Mouse (Mus musculus) heart, adult 2 months (tissue): Measurements from ENCODE around the gene Tspan12. TPM values are rescaled to one million over a fixed set of nuclear protein-coding genes. Genes with fewer than 3 reads are reported as not detected.

ENCODE experiments used
- DNase-seq, 2 experiments: peaks; one replicate each; pipeline ENCODE4 v3.0.0; 2021
- H3K27ac ChIP-seq: fragments of 200-600 bp; 2 replicates; pipeline ENCODE4 v1.8.1; 2022
- H3K27me3 ChIP-seq: fragments of 200-500 bp; 2 replicates; pipeline ENCODE4 v1.6.1; 2012; ENCODE audit warnings: mild to moderate bottlenecking, low read length, inconsistent platforms, mixed read lengths; ENCODE audit not compliant: control insufficient read depth, insufficient read depth
- H3K36me3 ChIP-seq: fragments of 200-500 bp; 2 replicates; pipeline ENCODE4 v1.6.1; 2012; ENCODE audit warnings: low read length, inconsistent platforms; ENCODE audit not compliant: control insufficient read depth, insufficient read depth
- H3K4me1 ChIP-seq: fragments of 200-500 bp; 2 replicates; pipeline ENCODE4 v1.6.1; 2011; ENCODE audit warnings: low read length; ENCODE audit not compliant: control insufficient read depth, insufficient read depth
- H3K4me3 ChIP-seq: fragments of 200-600 bp; 2 replicates; pipeline ENCODE4 v1.8.1; 2022
- H3K79me2 ChIP-seq: fragments of 200-500 bp; replicated peaks from 2 replicates; pipeline ENCODE4 v1.6.1; 2012; ENCODE audit warnings: mild to moderate bottlenecking, inconsistent platforms, low read length, moderate library complexity, mixed read lengths; ENCODE audit not compliant: control insufficient read depth, insufficient read depth
- H3K9ac ChIP-seq: fragments of 200-500 bp; 2 replicates; pipeline ENCODE4 v1.6.1; 2012; ENCODE audit warnings: low read depth, mild to moderate bottlenecking, control low read depth, inconsistent platforms, low read length, mixed read lengths
- CTCF ChIP-seq: fragments of 200-600 bp; IDR thresholded peaks from 2 replicates; pipeline ENCODE4 v1.8.1; 2022; ENCODE audit warnings: antibody characterized with exemption, mild to moderate bottlenecking, moderate library complexity
- EP300 ChIP-seq: fragments of 200-500 bp; IDR thresholded peaks from 2 replicates; pipeline ENCODE4 v1.6.1; 2011; ENCODE audit warnings: low read depth, low read length, control low read depth; ENCODE audit not compliant: insufficient read depth
- POLR2A ChIP-seq: fragments of 200-500 bp; IDR thresholded peaks from 2 replicates; pipeline ENCODE4 v1.6.1; 2011; ENCODE audit warnings: mild to moderate bottlenecking, low read depth, low read length, control low read depth; ENCODE audit not compliant: insufficient read depth
- WGBS: fragments of 180-500 bp; shearing (Covaris S2); methylation state at CpG from one replicate; pipeline ENCODE4 v1.1.7; 2018; 5-methylcytosine and 5-hydroxymethylcytosine counted together
- intact Hi-C: fragments of 180-260 bp; cut with DNase I; formaldehyde crosslinking; loops from one replicate; pipeline ENCODE4 v1.15.1; 2025
- polyA plus RNA-seq: library from polyadenylated mRNA; depleted of rRNA; stranded (reverse); fragments of >200 nt; gene quantifications from 2 replicates; pipeline ENCODE4 v1.2.3, GENCODE M21; 2012
- total RNA-seq, 2 experiments: library from RNA; stranded (reverse); gene quantifications; 2 replicates each; pipeline ENCODE4 v1.2.3; 2021

The Tspan12 gene
- total and polyA plus RNA-seq, 3 experiments = 18.6 to 79.0 (median 65.3) TPM

DNA sequence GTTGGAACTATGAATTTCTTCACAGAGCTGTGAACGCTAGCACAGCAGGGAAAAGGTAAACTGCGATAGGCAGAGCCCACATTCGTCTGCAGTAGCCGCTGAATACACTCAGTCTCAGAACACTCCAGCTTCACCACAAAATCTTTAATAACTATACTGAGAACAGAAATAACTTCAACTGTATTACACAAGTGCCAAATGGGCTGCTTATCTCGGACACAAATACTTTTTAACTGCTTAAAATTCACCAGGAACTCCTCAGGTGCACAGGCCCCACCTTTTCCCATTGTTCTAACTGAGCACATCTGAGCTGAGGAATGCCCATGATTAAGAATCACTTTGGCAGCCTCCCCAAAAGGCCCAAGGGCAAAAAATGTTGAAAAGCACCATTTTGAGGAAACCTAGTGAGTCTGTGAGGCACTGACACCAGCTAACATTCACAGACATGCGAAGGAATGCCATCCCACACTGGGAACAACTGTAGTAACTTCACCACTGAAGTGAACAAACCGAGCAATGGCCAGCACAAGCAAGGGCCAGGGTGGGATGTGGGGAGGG lies 47.2 kb downstream of the Tspan12 start:
- no peaks in the 10 kb centered on the region for H3K79me2 ChIP-seq
- WGBS = 70% methylated on average over 7 of the region's 7 CpGs
- peak overlapping the region; percentile 8 for H3K27ac ChIP-seq
- H3K4me1 ChIP-seq = peaks cover 5% of the 10 kb centered on the region
- H3K36me3 ChIP-seq = peaks cover 4% of the 10 kb centered on the region; the same call in 1 of the 2 replicates
- TF ChIP-seq POLR2A = no peak
- no peak for TF ChIP-seq EP300
- no peak for TF ChIP-seq CTCF
- H3K4me3 ChIP-seq = no peak overlapping the region
- H3K27me3 ChIP-seq = no peaks in the 10 kb centered on the region
- intact Hi-C loops = loop anchor here (5.0 kb wide), 1 partner anchor 167 kb away; no protein-coding TSS in a partner anchor
- no peak for DNase-seq
- no peak overlapping the region for H3K9ac ChIP-seq

DNA sequence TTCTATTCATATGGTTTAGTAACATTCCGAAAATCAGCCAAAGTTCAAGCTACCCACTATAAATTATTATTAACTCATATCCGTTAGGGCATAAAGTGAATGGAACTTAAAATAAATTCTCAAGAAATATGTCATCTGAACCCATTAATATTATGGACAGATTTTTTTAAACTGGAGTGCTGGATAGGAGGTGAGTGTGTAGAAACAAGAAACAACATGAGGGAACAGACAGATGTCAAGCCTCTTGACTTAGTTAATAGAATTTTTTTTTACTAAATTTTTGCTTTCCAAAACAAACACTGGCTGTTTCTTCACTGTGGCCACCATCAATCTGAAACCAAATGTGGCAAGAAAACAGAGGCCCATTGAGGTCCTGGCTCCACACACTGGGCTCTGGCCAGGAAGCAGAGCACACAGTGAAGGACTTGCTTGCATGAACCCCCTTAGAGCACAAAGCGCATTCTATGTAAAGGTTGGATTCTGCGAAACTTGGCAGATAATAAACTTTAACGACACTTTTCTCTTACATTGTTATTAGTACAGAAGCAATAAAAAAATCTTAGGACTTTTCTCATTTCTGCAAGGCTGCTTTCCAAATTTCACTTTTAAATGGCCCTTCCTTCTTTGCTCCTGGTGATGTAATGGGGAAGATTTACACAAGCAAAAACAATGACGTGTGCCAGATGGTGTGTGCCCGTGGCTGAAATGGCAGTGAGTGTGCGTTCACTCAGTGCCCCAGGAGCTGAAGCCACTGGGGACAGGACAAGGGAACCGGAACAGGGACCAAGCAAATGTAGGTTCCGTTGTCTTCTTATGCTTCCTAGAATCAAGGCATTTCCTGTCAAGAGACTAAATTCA lies 48.6 kb downstream of the Tspan12 start:
- no peak for TF ChIP-seq POLR2A
- no peak for TF ChIP-seq CTCF
- no peak for TF ChIP-seq EP300
- peak overlapping the region; percentile 8; the same call in 1 of the 2 replicates for H3K27ac ChIP-seq
- no peaks in the 10 kb centered on the region for H3K27me3 ChIP-seq
- H3K36me3 ChIP-seq = peaks cover 11% of the 10 kb centered on the region; the same call in 1 of the 2 replicates
- peaks cover 6% of the 10 kb centered on the region for H3K4me1 ChIP-seq
- H3K4me3 ChIP-seq = no peak overlapping the region
- no peaks in the 10 kb centered on the region for H3K79me2 ChIP-seq
- 61% methylated on average over 10 of the region's 10 CpGs for WGBS
- intact Hi-C loops = no loop called here
- H3K9ac ChIP-seq = no peak overlapping the region
- no peak for DNase-seq

DNA sequence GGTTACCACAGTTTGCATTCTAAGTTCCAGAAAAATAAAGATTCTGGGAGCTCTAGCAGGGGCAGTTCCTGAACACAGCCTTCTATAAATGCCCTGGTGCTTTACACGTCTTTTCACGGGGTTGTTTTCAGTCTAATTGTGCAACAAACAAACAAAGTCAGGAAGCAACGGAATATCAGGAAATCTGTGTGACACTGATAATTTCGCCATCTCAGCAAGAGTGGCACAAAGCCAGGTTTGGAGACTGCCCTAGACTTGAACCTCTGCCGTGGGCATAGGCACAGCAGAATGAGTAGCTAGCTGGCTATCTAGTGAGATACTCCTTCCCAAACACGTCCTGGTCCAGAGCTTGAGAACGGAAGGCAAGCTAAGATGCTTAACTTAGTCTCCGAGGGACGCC lies 53.7 kb downstream of the Tspan12 start:
- WGBS = 46% methylated on average over 9 of the region's 9 CpGs
- DNase-seq = peak; percentile 40 to 62
- H3K4me3 ChIP-seq = no peak overlapping the region
- H3K79me2 ChIP-seq = no peaks in the 10 kb centered on the region
- TF ChIP-seq EP300 = 0 out of 2 replicates have a peak, but pooled peaks have one; percentile 61
- TF ChIP-seq CTCF = no peak
- TF ChIP-seq POLR2A = peak; percentile 54; the same call in 1 of the 2 replicates
- no peaks in the 10 kb centered on the region for H3K27me3 ChIP-seq
- peaks cover 5% of the 10 kb centered on the region for H3K4me1 ChIP-seq
- no peak overlapping the region for H3K9ac ChIP-seq
- H3K36me3 ChIP-seq = peaks cover 20% of the 10 kb centered on the region
- peak overlapping the region; percentile 70 for H3K27ac ChIP-seq
- intact Hi-C loops = loop anchor here (5.0 kb wide), 3 partner anchors 149 to 274 kb away; partner anchors contain the start of genes Cped1 and Ing3

DNA sequence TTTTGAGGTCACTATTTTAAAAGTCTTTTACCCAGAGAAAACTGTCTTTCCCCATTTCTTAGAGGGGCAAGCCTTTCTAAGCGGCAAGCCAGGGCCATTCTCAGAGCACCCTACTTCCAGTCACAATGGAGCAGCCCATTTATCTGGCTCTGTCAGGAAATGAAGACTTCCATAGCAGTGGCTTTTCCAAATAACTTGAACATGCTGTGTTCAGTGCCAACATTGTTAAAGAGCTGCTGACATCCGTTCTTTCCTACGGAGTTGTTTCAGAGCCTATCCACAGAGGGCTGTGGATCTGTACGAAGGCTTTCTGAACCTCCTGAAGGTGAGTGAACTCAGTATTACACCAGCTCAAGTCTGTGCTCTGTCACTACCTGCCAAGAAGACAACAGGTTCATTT lies 55.2 kb downstream of the Tspan12 start:
- H3K79me2 ChIP-seq = no peaks in the 10 kb centered on the region
- peak overlapping the region; percentile 70 for H3K27ac ChIP-seq
- TF ChIP-seq EP300 (0 out of 2 replicates have a peak, but pooled peaks have one; percentile 42), POLR2A (peak; percentile 35; the same call in 1 of the 2 replicates), CTCF (peak; percentile 22; the same call in 1 of the 2 replicates)
- H3K9ac ChIP-seq = no peak overlapping the region
- intact Hi-C loops = loop anchor here (5.0 kb wide), 3 partner anchors 150 to 275 kb away; partner anchors contain the start of genes Cped1 and Ing3
- no peaks in the 10 kb centered on the region for H3K27me3 ChIP-seq
- H3K36me3 ChIP-seq = peaks cover 22% of the 10 kb centered on the region
- peaks cover 5% of the 10 kb centered on the region for H3K4me1 ChIP-seq
- 43% methylated on average over 4 of the region's 4 CpGs for WGBS
- H3K4me3 ChIP-seq = no peak overlapping the region
- peak in 1 of 2 experiments; percentile 25 for DNase-seq

DNA sequence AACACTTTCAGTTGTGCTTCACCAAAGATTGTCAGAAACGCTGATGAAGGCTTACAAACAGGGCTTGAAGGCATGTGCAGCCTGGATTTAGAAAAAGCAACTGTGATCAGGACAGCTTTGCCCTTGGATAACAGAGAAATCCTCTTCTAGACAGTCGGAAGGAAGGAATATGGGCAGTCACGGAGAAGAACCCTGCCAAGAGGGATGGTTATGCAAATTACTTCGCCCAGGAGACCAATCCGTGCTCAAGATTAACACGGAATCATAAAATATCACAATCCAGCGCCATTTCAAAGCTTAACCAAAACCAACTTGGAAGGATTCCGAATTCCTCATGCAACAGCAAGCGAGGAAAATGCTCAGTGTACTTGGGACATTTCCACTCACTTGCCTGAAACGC lies 55.9 kb downstream of the Tspan12 start:
- Histone ChIP-seq H3K36me3 (peaks cover 22% of the 10 kb centered on the region), H3K4me1 (peaks cover 5% of the 10 kb centered on the region), H3K27me3 (no peaks in the 10 kb centered on the region), H3K9ac (no peak overlapping the region), H3K4me3 (no peak overlapping the region), H3K79me2 (no peaks in the 10 kb centered on the region), H3K27ac (peak overlapping the region; percentile 70)
- no peak for TF ChIP-seq EP300
- no peak for TF ChIP-seq CTCF
- no peak for TF ChIP-seq POLR2A
- no peak for DNase-seq
- intact Hi-C loops = loop anchor here (5.0 kb wide), 3 partner anchors 151 to 276 kb away; partner anchors contain the start of genes Cped1 and Ing3
- WGBS = 83% methylated on average over 10 of the region's 10 CpGs
